Mouse (Mus musculus) brain, embryonic 18.5 days (tissue): ENCODE data around the gene Snx6.
"Not testable (repeated sequence)": the region's sequence is repeated elsewhere in the genome, so short reads cannot be mapped to it uniquely, and the experiment has no call there.

Experiments
- DNase-seq: peaks from one replicate; pipeline ENCODE4 v3.0.0-alpha.2; 2012; ENCODE audit warnings: low read depth, low spot score

The Snx6 gene

GRCm38 (mm10) chr12:54709691-54710493 lies 85.6 kb downstream of the Snx6 start:
- DNase-seq, result not testable (repeated sequence)

- no peak for DNase-seq
Measured at GRCm38 (mm10) chr12:54699394-54699793, 96.1 kb downstream of the Snx6 start.

GRCm38 (mm10) chr12:54697791-54698250 lies 97.7 kb downstream of the Snx6 start:
- no peak for DNase-seq

- DNase-seq, result no peak
Measured at GRCm38 (mm10) chr12:54697003-54697597, 98.4 kb downstream of the Snx6 start.
